Mouse (Mus musculus) lung, embryonic 16.5 days (tissue): Measurements from ENCODE around the gene Nelfe. TPM values are rescaled to one million over a fixed set of nuclear protein-coding genes. Genes with fewer than 3 reads are reported as not detected.
"Not testable (repeated sequence)": the region's sequence is repeated elsewhere in the genome, so short reads cannot be mapped to it uniquely, and the experiment has no call there.

Experiments
- ATAC-seq: fragments of 200-750 bp; cut with Nextera tagmentation; 2 replicates; pipeline ENCODE4 v1.8.0; 2017; ENCODE audit warnings: low read depth, mild to moderate bottlenecking, moderate library complexity
- H3K27ac ChIP-seq: fragments of 300-500 bp; sonication (generic); 2 replicates; pipeline ENCODE4 v1.5.1; 2014; ENCODE audit warnings: mild to moderate bottlenecking, control low read depth, low read length
- H3K27me3 ChIP-seq: fragments of 300-500 bp; sonication (generic); 2 replicates; pipeline ENCODE4 v1.6.1; 2014; ENCODE audit warnings: low read depth, low read length, mixed read lengths; ENCODE audit not compliant: control insufficient read depth, insufficient read depth
- H3K36me3 ChIP-seq: fragments of 300-500 bp; sonication (generic); 2 replicates; pipeline ENCODE4 v1.6.1; 2014; ENCODE audit warnings: low read length; ENCODE audit not compliant: control insufficient read depth, insufficient read depth
- H3K4me1 ChIP-seq: fragments of 300-500 bp; sonication (generic); replicated peaks from 2 replicates; pipeline ENCODE4 v1.6.1; 2014; ENCODE audit warnings: low read length, mixed read lengths; ENCODE audit not compliant: control insufficient read depth, insufficient read depth
- H3K4me2 ChIP-seq: fragments of 300-500 bp; sonication (generic); 2 replicates; pipeline ENCODE4 v1.6.1; 2014; ENCODE audit warnings: low read depth, low read length, control low read depth
- H3K4me3 ChIP-seq: fragments of 300-500 bp; sonication (generic); 2 replicates; pipeline ENCODE4 v1.5.1; 2014; ENCODE audit warnings: mild to moderate bottlenecking, low read length, control low read depth
- H3K9ac ChIP-seq: fragments of 300-500 bp; sonication (generic); 2 replicates; pipeline ENCODE4 v1.6.1; 2014; ENCODE audit warnings: low read length, control low read depth
- H3K9me3 ChIP-seq: fragments of 300-500 bp; sonication (generic); 2 replicates; pipeline ENCODE4 v1.6.1; 2016; ENCODE audit warnings: low read length; ENCODE audit not compliant: control insufficient read depth
- WGBS: fragments of 180-500 bp; shearing (Covaris S2); extraction: QIAGEN DNeasy Blood & Tissue Kit; methylation state at CpG from one replicate; pipeline ENCODE4 v1.1.7; 2014; 5-methylcytosine and 5-hydroxymethylcytosine counted together
- polyA plus RNA-seq: library from polyadenylated mRNA; unstranded; fragments of >200 nt; fragmentation: Nextera tagmentation; extraction: Ambion mirVana; gene quantifications from 2 replicates; pipeline ENCODE4 v1.2.1, GENCODE M21; 2015

Nelfe gene
- polyA plus RNA-seq, 1 experiment from 2014 or later = 96.0 TPM

DNA sequence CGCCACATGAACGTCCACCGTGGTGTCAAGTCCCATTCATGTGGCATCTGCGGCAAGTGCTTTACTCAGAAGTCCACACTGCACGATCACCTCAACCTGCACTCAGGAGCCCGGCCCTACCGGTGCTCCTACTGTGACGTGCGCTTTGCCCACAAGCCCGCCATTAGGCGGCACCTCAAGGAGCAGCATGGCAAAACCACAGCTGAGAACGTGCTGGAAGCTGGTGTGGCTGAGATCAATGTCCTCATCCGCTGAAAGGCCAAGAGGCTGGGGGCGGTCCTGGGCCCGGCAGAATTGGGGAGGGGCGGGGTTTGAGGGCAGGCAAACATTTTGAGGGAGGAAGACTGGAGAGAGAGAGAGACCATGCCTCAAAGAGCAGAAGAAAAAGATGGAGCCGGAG, 46.2 kb downstream of the Nelfe start:
- peaks cover 8% of the 10 kb centered on the region for H3K36me3 ChIP-seq
- no peak overlapping the region for H3K4me3 ChIP-seq
- 78% methylated on average over 17 of the region's 17 CpGs for WGBS
- H3K27ac ChIP-seq = no peak overlapping the region
- no peak overlapping the region for H3K4me2 ChIP-seq
- H3K27me3 ChIP-seq = no peaks in the 10 kb centered on the region
- no peaks in the 10 kb centered on the region for H3K9me3 ChIP-seq
- ATAC-seq = no peak
- H3K9ac ChIP-seq = no peak overlapping the region
- H3K4me1 ChIP-seq = peaks cover 30% of the 10 kb centered on the region

DNA sequence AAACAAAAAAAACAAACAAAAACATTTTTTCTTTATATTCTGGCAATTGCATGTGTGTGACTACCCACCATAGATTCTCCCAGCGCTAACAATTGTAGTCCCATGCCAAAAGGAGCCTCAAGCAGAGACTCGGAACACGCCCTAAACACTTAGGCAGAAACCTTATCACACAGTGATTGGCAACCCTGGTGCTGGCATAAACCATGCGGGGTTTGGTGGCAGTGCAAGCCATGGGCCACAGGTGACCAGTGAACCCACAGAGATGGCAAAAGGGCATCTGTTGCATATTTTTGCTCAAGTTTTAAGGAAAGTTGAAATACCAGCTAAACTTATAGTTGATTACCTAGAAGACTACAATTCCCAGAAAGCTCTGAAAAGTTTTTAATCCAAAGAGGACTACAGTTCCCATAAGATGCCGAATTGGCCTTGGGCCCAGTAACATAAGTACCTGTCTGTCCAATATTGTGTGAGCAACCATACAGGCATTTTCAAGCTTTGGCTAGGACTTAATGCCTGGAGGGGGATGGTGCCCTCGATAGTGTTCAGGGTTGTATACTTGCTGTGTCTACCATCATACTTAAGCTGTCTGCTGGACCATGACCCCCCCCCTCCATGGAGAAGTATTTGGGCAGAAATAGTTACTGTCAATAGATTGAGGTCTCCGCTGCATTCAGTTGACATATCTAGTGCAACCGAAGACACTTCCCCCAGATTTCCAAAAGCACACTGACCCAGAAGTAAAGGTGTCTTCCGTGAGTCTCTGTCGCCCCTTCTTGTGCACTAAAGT, 47.4 kb downstream of the Nelfe start:
- 14% methylated on average over 10 of the region's 10 CpGs for WGBS
- Histone ChIP-seq H3K9ac (peak overlapping the region; percentile 97), H3K4me2 (peak overlapping the region; percentile 72), H3K36me3 (peaks cover 9% of the 10 kb centered on the region), H3K4me1 (peaks cover 30% of the 10 kb centered on the region), H3K4me3 (peak overlapping the region; percentile 90), H3K27me3 (no peaks in the 10 kb centered on the region), H3K9me3 (no peaks in the 10 kb centered on the region), H3K27ac (peak overlapping the region; percentile 99)
- ATAC-seq = no peak

DNA sequence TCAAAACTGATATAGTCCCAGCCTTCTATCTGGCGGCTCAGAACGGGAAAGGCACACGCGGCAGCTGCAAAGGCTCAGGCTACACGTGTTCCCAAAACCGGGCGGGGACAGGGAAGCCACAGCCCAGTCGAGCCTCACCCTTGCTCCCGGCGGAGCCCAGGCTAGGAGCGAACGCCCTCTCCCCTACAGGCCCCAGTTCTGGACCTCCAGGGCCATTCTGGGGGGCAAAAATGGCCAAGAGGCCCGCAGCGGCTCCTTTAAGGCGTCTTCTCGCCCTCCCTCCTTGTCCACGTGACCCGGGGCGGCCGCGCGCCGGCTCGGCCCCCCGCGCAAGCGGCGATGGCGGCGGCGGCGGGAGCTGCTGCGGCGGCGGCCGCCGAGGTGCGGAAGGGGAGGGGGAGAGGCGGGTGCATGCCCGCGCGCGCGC, 48.0 kb downstream of the Nelfe start, which contains the start of the genes C2 and Ehmt2:
Gene C2 (minus strand): TSS at position 106 of the 427 bp plus-strand sequence.
Gene Ehmt2 (plus strand): TSS at position 310 of the 427 bp plus-strand sequence.
- Histone ChIP-seq H3K4me2 (peak within 1 kb of the TSS; percentile 72), H3K36me3 (peaks cover 15% of the 10 kb centered on the region), H3K4me1 (peaks cover 30% of the 10 kb centered on the region), H3K4me3 (peak within 1 kb of the TSS; percentile 90), H3K9me3 (no peaks in the 10 kb centered on the region), H3K9ac (peak within 1 kb of the TSS; percentile 97), H3K27ac (peak within 1 kb of the TSS; percentile 99), H3K27me3 (no peaks in the 10 kb centered on the region)
- WGBS = under 1% methylated on average over 34 of the region's 44 CpGs
- peak; percentile 69 for ATAC-seq

DNA sequence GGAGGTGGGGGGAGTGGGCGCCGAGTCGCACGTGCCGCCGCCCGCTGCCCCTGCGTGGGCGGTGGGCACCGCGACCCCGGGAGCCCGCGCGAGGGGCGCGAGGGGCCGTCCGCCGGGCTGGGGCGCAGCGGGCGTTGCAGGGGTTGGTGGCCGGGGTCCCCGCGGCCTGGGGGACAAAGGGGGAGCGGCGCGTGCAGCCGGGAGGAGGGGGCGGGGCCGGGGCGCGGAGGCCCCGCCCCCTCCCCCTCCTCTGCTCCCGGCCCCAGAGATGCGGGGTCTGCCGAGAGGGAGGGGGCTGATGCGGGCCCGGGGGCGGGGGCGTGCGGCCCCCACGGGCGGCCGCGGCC, 48.5 kb downstream of the Nelfe start:
- H3K9ac ChIP-seq = peak overlapping the region; percentile 97
- peaks cover 27% of the 10 kb centered on the region for H3K4me1 ChIP-seq
- peak; percentile 15; the same call in 1 of the 2 replicates for ATAC-seq
- H3K4me3 ChIP-seq = peak overlapping the region; percentile 90
- H3K36me3 ChIP-seq = peaks cover 20% of the 10 kb centered on the region
- no peaks in the 10 kb centered on the region for H3K27me3 ChIP-seq
- peak overlapping the region; percentile 72 for H3K4me2 ChIP-seq
- peak overlapping the region; percentile 99 for H3K27ac ChIP-seq
- WGBS = 0% methylated on average over 1 of the region's 47 CpGs
- no peaks in the 10 kb centered on the region for H3K9me3 ChIP-seq

DNA sequence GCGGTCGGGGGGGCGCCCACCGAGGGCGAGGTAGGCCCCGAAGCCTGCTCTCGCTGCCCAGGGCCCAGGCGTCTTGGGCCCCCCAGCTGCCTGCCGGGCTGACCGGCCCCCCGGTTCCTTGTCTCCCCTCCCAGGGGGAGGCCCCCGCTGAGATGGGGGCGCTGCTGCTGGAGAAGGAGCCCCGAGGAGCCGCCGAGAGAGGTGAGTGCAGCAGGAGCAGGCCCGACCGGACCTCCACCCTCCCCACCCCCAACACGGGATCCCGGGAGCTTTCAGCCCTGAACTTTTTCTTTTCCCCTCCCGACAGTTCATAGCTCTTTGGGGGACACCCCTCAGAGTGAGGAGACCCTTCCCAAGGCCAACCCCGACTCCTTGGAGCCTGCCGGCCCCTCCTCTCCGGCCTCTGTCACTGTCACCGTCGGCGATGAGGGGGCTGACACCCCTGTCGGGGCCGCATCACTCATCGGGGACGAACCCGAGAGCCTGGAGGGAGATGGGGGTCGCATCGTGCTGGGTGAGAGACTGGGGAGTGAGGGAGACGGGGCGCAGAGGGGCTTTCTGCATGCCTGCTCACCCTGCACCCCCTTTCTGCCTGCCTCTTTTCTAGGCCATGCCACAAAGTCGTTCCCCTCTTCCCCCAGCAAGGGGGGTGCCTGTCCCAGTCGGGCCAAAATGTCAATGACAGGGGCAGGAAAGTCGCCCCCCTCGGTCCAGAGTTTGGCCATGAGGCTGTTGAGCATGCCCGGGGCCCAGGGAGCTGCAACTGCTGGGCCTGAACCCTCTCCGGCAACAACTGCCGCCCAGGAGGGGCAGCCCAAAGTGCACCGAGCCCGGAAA, 49.1 kb downstream of the Nelfe start:
- peak overlapping the region; percentile 97 for H3K9ac ChIP-seq
- H3K4me1 ChIP-seq = peaks cover 27% of the 10 kb centered on the region
- under 1% methylated on average over 29 of the region's 45 CpGs for WGBS
- peak overlapping the region; percentile 90 for H3K4me3 ChIP-seq
- peaks cover 22% of the 10 kb centered on the region for H3K36me3 ChIP-seq
- no peaks in the 10 kb centered on the region for H3K9me3 ChIP-seq
- H3K27ac ChIP-seq = peak overlapping the region; percentile 99
- no peaks in the 10 kb centered on the region for H3K27me3 ChIP-seq
- ATAC-seq = no peak
- peak overlapping the region; percentile 72 for H3K4me2 ChIP-seq

DNA sequence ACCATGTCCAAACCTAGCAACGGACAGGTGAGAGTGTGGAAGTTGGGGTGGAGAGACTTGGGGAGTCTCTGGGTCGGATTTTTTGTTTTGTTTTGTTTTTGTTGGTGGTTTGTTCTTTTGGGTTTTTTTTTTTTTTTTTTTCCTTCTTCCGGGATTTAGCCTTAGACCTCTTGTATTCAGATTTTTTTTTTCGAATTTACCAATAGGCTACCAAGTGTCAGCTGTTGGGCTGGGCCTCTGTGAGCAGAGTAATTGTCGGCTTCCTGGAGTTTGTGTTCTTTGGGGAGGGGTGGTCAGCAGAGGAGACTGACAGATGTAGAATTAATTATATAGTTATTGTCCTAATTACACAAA, 49.7 kb downstream of the Nelfe start:
- ATAC-seq = no peak
- WGBS = 1% methylated on average over 5 of the region's 5 CpGs

DNA sequence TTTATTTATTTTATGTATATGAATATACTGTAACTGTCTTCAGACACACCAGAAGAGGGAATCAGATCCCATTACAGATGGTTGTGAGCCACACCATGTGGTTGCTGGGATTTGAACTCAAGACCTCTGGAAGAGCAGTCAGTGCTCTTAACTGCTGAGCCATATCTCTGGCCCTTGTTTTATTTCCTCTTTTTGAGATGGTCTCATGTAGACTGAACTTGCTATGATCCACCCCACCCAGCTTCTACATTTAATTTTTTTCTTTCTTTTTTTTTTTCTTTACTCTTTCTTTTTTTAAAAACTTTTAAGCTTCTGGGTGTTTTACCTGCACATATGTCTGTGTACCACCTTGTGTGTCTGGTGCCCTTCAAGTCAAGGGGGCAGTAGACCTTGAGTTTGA, 50.6 kb downstream of the Nelfe start:
- H3K9me3 ChIP-seq, H3K27ac ChIP-seq, H3K4me3 ChIP-seq, H3K9ac ChIP-seq, H3K27me3 ChIP-seq, H3K4me2 ChIP-seq, ATAC-seq: not testable (repeated sequence)
- peaks cover 28% of the 10 kb centered on the region for H3K36me3 ChIP-seq
- peaks cover 20% of the 10 kb centered on the region for H3K4me1 ChIP-seq

More for the DNA sequence above, 49.7 kb downstream of the Nelfe start:
- Histone ChIP-seq H3K36me3 (peaks cover 22% of the 10 kb centered on the region), H3K4me1 (peaks cover 27% of the 10 kb centered on the region), H3K9me3 (no peaks in the 10 kb centered on the region), H3K9ac (peak overlapping the region; percentile 97), H3K27ac (peak overlapping the region; percentile 99), H3K4me2 (peak overlapping the region; percentile 72), H3K4me3 (peak overlapping the region; percentile 90), H3K27me3 (no peaks in the 10 kb centered on the region)

DNA sequence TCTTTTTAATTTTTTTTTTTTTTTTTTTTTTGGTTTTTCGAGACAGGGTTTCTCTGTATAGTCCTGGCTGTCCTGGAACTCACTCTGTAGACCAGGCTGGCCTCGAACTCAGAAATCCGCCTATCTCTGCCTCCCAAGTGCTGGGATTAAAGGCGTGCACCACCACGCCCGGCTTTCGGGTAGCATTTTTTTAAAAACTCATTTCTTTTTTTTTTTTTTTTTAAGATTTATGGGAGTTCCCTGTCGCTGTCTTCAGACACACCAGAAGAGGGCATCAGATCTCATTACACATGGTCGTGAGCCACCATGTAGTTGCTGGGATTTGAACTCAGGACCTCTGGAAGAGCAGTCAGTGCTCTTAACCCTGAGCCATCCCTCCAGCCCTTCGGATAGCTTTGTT, 51.8 kb downstream of the Nelfe start:
- H3K27ac ChIP-seq, H3K9ac ChIP-seq, H3K4me2 ChIP-seq, H3K4me3 ChIP-seq, H3K9me3 ChIP-seq, ATAC-seq, H3K27me3 ChIP-seq: not testable (repeated sequence)
- WGBS = 85% methylated on average over 9 of the region's 10 CpGs
- Histone ChIP-seq H3K4me1 (peaks cover 11% of the 10 kb centered on the region), H3K36me3 (peaks cover 33% of the 10 kb centered on the region)

- H3K27me3 ChIP-seq = no peaks in the 10 kb centered on the region
- no peak overlapping the region for H3K27ac ChIP-seq
- H3K9ac ChIP-seq = no peak overlapping the region
- no peak overlapping the region for H3K4me2 ChIP-seq
- peaks cover 4% of the 10 kb centered on the region; the same call in 1 of the 2 replicates for H3K4me1 ChIP-seq
- 83% methylated on average over 9 of the region's 9 CpGs for WGBS
- no peak for ATAC-seq
- H3K36me3 ChIP-seq = peaks cover 42% of the 10 kb centered on the region
- H3K4me3 ChIP-seq = no peak overlapping the region
- H3K9me3 ChIP-seq = no peaks in the 10 kb centered on the region
These were observed 52.7 kb downstream of the Nelfe start for GRCm38 (mm10) chr17:34902895-34903294.
